Mouse (Mus musculus) frontal cortex, postnatal 10 days (tissue): Measurements from ENCODE around the gene Tmbim7.
A peak's percentile ranks its signal among the peaks of the same experiment; 100 is the strongest.
"Not testable (repeated sequence)": the region's sequence is repeated elsewhere in the genome, so short reads cannot be mapped to it uniquely, and the experiment has no call there.

Experiments
- DNase-seq, 2 experiments: peaks; one replicate each; pipeline ENCODE4 v3.0.0; 2022; ENCODE audit warnings: low spot score in 2 of 2, mixed read lengths in 1 of 2

The Tmbim7 gene

GRCm38 (mm10) chr5:3650881-3651280 lies at the start of gene Tmbim7:
Tmbim7 (plus strand) TSS chr5:3651181.
- no peak for DNase-seq

DNA sequence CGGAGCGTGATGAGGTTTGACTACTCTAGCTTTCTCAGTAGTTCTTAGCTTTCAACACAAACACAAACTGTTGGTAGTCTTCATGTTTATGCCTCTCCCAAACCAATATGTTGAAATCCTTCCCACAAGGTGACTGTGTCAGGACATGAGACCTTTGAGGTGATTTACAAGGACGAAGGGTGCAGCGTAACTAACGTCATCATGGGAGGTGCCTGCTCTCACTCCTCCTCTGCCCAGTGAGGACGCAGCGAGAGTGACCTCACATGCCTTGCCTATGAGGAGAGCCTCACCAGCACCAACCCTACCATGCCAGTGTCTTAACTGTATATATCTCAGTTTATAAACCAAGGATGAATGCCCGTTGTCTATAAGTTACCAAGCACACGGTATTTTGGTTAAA lies 43.9 kb upstream of the Tmbim7 start:
- DNase-seq = no peak

DNA sequence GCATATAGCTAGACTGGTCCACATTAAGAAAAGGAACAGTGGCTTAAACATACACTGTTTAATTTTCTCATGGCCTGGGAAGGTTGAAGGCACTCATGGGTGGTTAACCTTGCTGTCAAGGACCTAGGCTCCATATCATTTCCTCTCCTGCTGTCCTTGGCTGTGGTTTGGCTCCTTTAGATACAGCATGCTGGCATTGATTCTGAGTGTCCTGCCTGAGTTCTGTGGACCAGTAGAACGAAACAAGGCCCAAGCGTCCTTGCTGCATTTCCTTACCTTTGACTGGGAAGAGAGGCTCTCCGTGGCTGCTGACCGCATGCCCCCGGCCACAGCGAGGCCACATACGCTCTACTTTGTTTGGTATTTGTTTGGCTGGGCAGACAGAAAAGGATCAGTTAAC lies 41.7 kb upstream of the Tmbim7 start:
- no peak for DNase-seq

DNA sequence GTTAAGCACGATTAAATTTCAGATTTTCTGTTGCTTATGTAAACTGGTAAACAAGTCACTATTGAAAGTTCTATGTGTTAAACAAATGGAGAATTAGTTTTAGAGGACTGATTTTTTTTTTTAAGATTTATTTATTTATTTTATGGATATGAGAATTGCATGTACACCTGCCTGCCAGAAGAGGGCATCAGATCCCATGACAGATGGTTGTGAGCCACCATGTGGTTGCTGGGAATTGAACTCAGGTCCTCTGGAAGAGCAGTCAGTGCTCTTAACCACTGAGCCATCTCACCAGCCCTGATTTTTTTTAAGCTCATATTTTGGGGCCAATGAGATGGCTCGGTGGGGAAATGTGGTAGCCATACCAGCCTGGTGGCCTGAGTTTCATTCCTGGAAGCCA lies 39.1 kb upstream of the Tmbim7 start:
- DNase-seq = not testable (repeated sequence)

- no peak for DNase-seq
These were observed 30.5 kb upstream of the Tmbim7 start for GRCm38 (mm10) chr5:3620486-3620885.

DNA sequence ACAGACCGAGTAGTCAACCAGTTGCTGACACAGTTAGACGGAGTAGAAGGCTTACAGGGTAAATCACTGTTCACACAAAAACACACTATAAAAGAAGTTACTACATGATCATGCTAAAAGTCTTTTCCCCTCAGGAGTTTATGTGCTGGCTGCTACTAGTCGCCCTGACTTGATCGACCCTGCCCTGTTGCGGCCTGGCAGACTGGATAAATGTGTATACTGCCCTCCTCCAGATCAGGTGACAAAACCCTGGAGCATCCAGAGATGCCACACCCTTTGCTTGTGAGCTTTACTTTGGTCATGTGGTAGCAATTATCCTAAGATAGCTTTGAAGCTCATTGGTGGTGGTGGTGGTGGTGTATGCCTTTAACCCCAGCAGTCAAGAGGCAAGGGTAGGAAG lies 20.9 kb upstream of the Tmbim7 start:
- DNase-seq = no peak

GRCm38 (mm10) chr5:3631512-3632271 lies 19.3 kb upstream of the Tmbim7 start:
- DNase-seq = no peak

DNA sequence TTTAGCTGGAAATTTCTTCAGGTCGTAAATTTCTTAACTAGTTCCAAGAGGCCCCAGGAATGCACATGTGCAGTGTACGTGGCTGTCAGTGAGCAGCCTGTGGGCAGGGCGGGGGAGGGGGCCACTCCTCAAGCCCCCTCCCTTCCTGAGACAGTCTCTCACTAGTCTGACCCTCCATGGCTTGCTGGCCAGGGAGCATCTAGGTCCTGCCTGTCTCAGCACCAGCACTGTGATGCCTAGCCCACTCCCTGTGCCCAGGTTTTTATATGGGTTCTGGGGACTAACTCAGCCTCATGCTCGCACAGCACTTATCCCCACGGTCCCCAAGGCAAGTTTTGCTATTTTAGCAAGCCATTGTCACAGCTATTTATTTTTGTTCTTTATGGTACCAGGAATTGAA lies 18.7 kb upstream of the Tmbim7 start:
- no peak for DNase-seq

DNA sequence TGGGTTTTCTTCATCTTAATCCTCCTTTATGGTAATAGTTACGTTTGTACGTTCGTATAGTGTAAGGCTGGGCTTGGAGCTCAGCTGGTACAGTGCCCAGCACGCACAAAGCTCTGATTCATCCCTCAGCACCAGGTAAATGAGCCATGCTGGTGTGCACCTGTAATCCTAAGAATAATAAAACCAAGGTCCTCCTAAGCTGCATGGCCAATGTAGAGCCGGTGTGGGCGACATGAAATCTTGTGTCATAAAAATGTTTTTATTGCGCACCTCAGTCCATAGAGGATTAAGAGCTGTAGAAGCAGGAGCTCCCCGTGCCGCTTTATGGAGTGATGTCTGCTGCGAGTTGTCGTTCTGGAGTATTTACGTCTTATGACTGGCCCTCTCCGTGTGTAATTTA lies 17.7 kb upstream of the Tmbim7 start:
- DNase-seq = no peak

GRCm38 (mm10) chr5:3633951-3634350 lies 17.0 kb upstream of the Tmbim7 start:
- no peak for DNase-seq

DNA sequence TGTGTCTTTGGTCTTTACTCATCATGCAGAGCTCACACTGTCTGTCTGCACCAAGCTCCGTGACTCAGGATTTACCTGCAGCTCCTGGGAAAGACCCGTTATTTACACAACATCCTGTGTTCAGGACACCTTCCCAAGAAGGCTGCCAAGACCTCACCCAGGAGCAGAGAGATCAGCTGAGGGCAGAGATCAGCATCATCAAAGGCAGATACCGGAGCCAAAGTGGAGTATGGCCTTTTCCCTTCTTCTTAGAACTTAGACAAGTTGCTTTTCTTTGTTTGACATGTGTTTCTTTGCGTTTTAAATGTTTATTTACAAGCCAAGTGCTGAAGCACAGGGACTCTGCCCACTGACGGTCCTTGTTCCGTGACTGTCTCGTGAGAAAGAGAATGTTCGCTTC lies 15.7 kb upstream of the Tmbim7 start:
- no peak for DNase-seq

- DNase-seq = no peak
These were observed 6.4 kb upstream of the Tmbim7 start for GRCm38 (mm10) chr5:3644621-3645020.

- no peak for DNase-seq
These were observed 5.7 kb upstream of the Tmbim7 start for GRCm38 (mm10) chr5:3645326-3645725.

DNA sequence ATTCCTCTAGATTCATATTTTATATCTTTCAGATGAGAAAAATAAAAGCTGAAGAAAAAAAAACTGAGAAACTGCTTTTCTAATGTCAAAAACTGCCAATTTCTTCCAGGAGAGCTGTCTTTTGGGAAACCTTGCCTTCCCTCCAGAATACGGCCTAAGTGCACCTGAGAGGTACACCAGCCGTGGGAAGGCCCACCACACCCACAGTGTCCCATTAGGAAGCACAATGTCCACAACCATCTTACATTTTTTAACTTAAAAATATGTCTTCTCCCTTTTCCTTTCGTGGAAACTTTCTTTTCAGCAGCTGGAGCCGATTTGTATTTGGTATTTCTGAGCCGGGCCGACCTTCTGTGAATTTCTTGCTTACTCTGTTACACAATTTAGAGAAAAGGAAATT lies 4.4 kb upstream of the Tmbim7 start:
- no peak for DNase-seq

DNA sequence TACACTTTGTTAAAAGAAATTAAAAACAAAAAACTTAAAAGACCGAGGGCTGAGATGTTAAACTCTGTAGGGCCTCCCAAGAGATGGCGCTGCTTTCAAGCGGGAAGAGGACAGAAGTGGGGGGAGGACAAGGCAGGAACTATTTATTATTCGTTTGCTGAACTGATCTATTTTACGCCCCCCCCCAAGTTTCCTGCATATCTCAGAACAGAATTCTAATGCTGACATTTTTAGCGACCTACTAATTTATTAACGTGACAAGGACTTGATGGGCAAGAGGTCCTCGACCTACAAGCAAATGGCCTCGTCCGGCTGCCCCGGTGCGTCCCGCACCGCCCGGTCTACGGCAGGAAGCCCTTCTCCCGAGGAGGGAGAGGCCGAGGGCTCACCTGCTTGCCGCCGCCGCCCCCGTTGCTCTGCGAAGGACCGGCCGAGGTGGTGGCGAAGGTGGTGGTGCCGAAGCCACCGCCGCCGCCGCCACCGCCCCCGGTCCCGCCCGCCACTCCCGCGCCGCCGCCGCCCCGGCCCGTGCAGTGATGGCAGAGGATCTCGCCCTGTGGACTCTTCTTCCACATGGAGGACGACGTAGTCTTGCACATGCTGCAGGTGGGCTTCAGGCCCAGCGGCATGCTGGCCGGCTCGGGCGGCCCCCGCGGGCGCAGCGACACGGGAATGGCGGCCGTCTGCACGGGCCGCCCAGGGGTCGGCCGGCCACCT lies 3.8 kb upstream of the Tmbim7 start:
- peak; percentile 18 to 50 for DNase-seq

- peak; percentile 75 to 81 for DNase-seq
These were observed 3.3 kb upstream of the Tmbim7 start for GRCm38 (mm10) chr5:3647708-3648121.

GRCm38 (mm10) chr5:3648206-3648848 lies 2.7 kb upstream of the Tmbim7 start:
- no peak for DNase-seq

- DNase-seq = no peak
These were observed 2.2 kb upstream of the Tmbim7 start for GRCm38 (mm10) chr5:3648849-3649210.

DNA sequence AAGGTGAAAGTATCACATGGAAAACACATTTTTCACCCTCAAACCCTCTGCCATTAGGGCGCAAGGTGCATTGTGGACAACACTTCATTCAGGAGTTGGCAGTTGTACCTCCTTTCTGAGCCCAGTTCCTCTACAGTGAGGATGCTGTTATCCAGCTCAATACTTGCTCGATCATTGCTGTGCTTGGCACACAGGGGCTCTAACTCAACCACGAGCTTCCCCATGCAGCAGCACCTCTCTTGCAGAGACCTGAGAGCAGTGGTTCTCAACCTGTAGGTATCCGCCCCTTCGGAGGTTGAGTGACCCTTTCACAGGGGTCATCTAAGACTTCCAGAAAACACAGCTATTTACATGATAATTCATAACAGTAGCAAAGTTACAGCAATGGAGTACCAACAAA lies 640 bp downstream of the Tmbim7 start:
- DNase-seq = no peak

GRCm38 (mm10) chr5:3652903-3653575 lies 2.1 kb downstream of the Tmbim7 start:
- not testable (repeated sequence) for DNase-seq

DNA sequence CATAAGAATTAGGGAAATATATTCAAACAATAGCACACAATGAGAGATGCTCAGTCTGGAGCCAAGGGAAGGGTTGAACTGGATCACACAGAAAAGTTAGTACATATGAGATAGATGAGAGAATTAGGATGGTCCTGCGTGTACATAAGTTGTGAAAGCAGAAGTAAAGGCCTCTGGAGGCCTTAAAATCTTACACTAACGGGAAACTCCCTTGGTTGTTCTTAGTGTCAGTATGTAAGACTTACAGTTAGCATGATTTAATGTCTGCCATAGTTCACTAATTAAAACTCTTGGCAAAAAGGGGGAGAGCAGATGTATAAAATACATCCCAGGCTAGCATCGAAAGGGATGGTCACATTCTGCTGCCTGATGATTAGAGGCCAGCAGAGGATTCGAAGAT lies 2.8 kb downstream of the Tmbim7 start:
- no peak for DNase-seq

DNA sequence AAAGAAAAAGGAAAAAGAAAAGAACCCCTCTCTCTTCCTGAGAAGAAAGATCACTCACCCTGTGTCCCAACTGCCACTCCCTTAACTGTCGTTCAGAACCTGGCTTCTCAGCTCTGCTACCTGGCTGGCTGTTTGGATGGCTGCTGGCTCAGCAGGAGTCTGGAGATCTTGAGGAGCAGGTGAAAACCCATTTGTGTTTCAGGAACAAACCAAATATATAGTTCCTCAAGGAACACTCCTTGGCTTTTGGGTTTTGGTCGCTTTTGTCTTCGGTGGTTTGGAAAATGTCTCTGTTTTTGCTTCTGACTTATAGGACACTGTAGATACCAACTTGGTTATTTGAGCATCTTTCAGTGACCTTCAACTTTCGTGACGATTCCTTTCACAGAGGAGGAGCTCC lies 6.1 kb downstream of the Tmbim7 start, which contains the start of gene Gatad1:
TSS of gene Gatad1 (minus strand) at position 101 of the 400 bp plus-strand sequence.
- DNase-seq = no peak
